Mouse (Mus musculus): Measurements from ENCODE around the gene Try4. TPM values are rescaled to one million over a fixed set of nuclear protein-coding genes. Genes with fewer than 3 reads are reported as not detected.

The Try4 gene
- polyA plus RNA-seq, 1 experiment from 2014 or later: not detected

Other genes starting within 250 kb of the Try4 start
- gene Try5, start 14.6 kb downstream of the Try4 start, polyA plus RNA-seq (2015; fragmentation: Nextera tagmentation; extraction: Ambion mirVana): not detected in 2 replicates
- gene Try10, start 51.8 kb downstream of the Try4 start, polyA plus RNA-seq (2015; fragmentation: Nextera tagmentation; extraction: Ambion mirVana): not detected in 2 replicates
- gene Prss3, start 75.4 kb downstream of the Try4 start, polyA plus RNA-seq (2015; fragmentation: Nextera tagmentation; extraction: Ambion mirVana): not detected in 2 replicates
- gene Gm5771, start 90.1 kb downstream of the Try4 start, polyA plus RNA-seq (2015; fragmentation: Nextera tagmentation; extraction: Ambion mirVana): not detected in 2 replicates
- not detected in 2 replicates for gene Gm10334, start 143.9 kb downstream of the Try4 start, polyA plus RNA-seq (2015; fragmentation: Nextera tagmentation; extraction: Ambion mirVana)
- not detected in 2 replicates for gene Prss1, start 156.7 kb downstream of the Try4 start, polyA plus RNA-seq (2015; fragmentation: Nextera tagmentation; extraction: Ambion mirVana)
- not detected in 2 replicates for gene Prss2, start 219.5 kb downstream of the Try4 start, polyA plus RNA-seq (2015; fragmentation: Nextera tagmentation; extraction: Ambion mirVana)